Mouse (Mus musculus): ENCODE results near the gene Mxi1. TPM values are rescaled to one million over a fixed set of nuclear protein-coding genes. Genes with fewer than 3 reads are reported as not detected.

Mxi1 gene
- polyA plus RNA-seq, 2 experiments: 25.8 to 40.1 TPM

GRCm38 (mm10) chr19:53354271-53355000 is 44.1 kb downstream of the Mxi1 start:
- DNase-seq (ENCODE audit: low spot score) (no peak), ATAC-seq (ENCODE audit: low FRiP score, low read depth) (no peak)
- TF ChIP-seq POLR2A (IDR thresholded peaks at IDR 0.05; ENCODE audit: borderline replicate concordance, extremely low read depth, insufficient read depth, insufficient read length): no peak
- no peaks in the 10 kb centered on the region for H3K9me3 ChIP-seq (ENCODE audit: control insufficient read depth, low read length)
- H3K4me1 ChIP-seq (ENCODE audit: control insufficient read depth, insufficient read depth, low read length): peaks cover 4% of the 10 kb centered on the region
- H3K4me3 ChIP-seq (replicated peaks; ENCODE audit: low read length): no peak overlapping the region
- H3K4me2 ChIP-seq (replicated peaks; ENCODE audit: low read depth, low read length, severe bottlenecking): no peak overlapping the region
- no peak overlapping the region for H3K9ac ChIP-seq (ENCODE audit: low read depth, low read length, severe bottlenecking)
- no peak overlapping the region for H3K27ac ChIP-seq (replicated peaks; ENCODE audit: low read depth, low read length)
- WGBS: 75% methylated on average over 7 of the region's 7 CpGs
- H3K27me3 ChIP-seq (ENCODE audit: control insufficient read depth, insufficient read depth, low read length): no peaks in the 10 kb centered on the region
- peaks cover 9% of the 10 kb centered on the region for H3K36me3 ChIP-seq (ENCODE audit: control insufficient read depth, insufficient read depth, low read length)

GRCm38 (mm10) chr19:53355065-53355464 is 44.7 kb downstream of the Mxi1 start:
- no peak for TF ChIP-seq POLR2A (IDR thresholded peaks at IDR 0.05; ENCODE audit: borderline replicate concordance, extremely low read depth, insufficient read depth, insufficient read length)
- Histone ChIP-seq H3K4me2 (replicated peaks; ENCODE audit: low read depth, low read length, severe bottlenecking) (no peak overlapping the region), H3K36me3 (ENCODE audit: control insufficient read depth, insufficient read depth, low read length) (peaks cover 9% of the 10 kb centered on the region), H3K9me3 (ENCODE audit: control insufficient read depth, low read length) (no peaks in the 10 kb centered on the region), H3K27me3 (ENCODE audit: control insufficient read depth, insufficient read depth, low read length) (no peaks in the 10 kb centered on the region), H3K9ac (ENCODE audit: low read depth, low read length, severe bottlenecking) (no peak overlapping the region), H3K4me3 (replicated peaks; ENCODE audit: low read length) (no peak overlapping the region), H3K27ac (replicated peaks; ENCODE audit: low read depth, low read length) (no peak overlapping the region), H3K4me1 (ENCODE audit: control insufficient read depth, insufficient read depth, low read length) (peaks cover 11% of the 10 kb centered on the region)
- WGBS: 77% methylated on average over 16 of the region's 16 CpGs
- no peak for ATAC-seq (ENCODE audit: low FRiP score, low read depth)
- DNase-seq (ENCODE audit: low spot score): no peak

GRCm38 (mm10) chr19:53359160-53360033 is 49.1 kb downstream of the Mxi1 start:
- DNase-seq (ENCODE audit: low spot score): no peak
- H3K36me3 ChIP-seq (ENCODE audit: control insufficient read depth, insufficient read depth, low read length): no peaks in the 10 kb centered on the region
- TF ChIP-seq POLR2A (IDR thresholded peaks at IDR 0.05; ENCODE audit: borderline replicate concordance, extremely low read depth, insufficient read depth, insufficient read length): no peak
- no peak overlapping the region for H3K9ac ChIP-seq (ENCODE audit: low read depth, low read length, severe bottlenecking)
- 64% methylated on average over 22 of the region's 22 CpGs for WGBS
- no peak overlapping the region for H3K4me3 ChIP-seq (replicated peaks; ENCODE audit: low read length)
- H3K4me2 ChIP-seq (replicated peaks; ENCODE audit: low read depth, low read length, severe bottlenecking): no peak overlapping the region
- ATAC-seq (ENCODE audit: low FRiP score, low read depth): peak; percentile 29; the same call in 1 of the 2 replicates
- H3K27ac ChIP-seq (replicated peaks; ENCODE audit: low read depth, low read length): peak overlapping the region; percentile 49; the same call in 1 of the 2 replicates
- H3K9me3 ChIP-seq (ENCODE audit: control insufficient read depth, low read length): no peaks in the 10 kb centered on the region
- peaks cover 22% of the 10 kb centered on the region for H3K4me1 ChIP-seq (ENCODE audit: control insufficient read depth, insufficient read depth, low read length)
- no peaks in the 10 kb centered on the region for H3K27me3 ChIP-seq (ENCODE audit: control insufficient read depth, insufficient read depth, low read length)

GRCm38 (mm10) chr19:53360265-53360958 is 50.1 kb downstream of the Mxi1 start:
- DNase-seq (ENCODE audit: low spot score): no peak
- no peak for TF ChIP-seq POLR2A (IDR thresholded peaks at IDR 0.05; ENCODE audit: borderline replicate concordance, extremely low read depth, insufficient read depth, insufficient read length)
- no peak for ATAC-seq (ENCODE audit: low FRiP score, low read depth)
- no peaks in the 10 kb centered on the region for H3K9me3 ChIP-seq (ENCODE audit: control insufficient read depth, low read length)
- H3K36me3 ChIP-seq (ENCODE audit: control insufficient read depth, insufficient read depth, low read length): no peaks in the 10 kb centered on the region
- H3K27me3 ChIP-seq (ENCODE audit: control insufficient read depth, insufficient read depth, low read length): no peaks in the 10 kb centered on the region
- 61% methylated on average over 8 of the region's 8 CpGs for WGBS
- peak overlapping the region; percentile 49; the same call in 1 of the 2 replicates for H3K27ac ChIP-seq (replicated peaks; ENCODE audit: low read depth, low read length)
- peaks cover 33% of the 10 kb centered on the region for H3K4me1 ChIP-seq (ENCODE audit: control insufficient read depth, insufficient read depth, low read length)
- no peak overlapping the region for H3K4me3 ChIP-seq (replicated peaks; ENCODE audit: low read length)
- no peak overlapping the region; the same call in 1 of the 2 replicates for H3K4me2 ChIP-seq (replicated peaks; ENCODE audit: low read depth, low read length, severe bottlenecking)
- no peak overlapping the region for H3K9ac ChIP-seq (ENCODE audit: low read depth, low read length, severe bottlenecking)

GRCm38 (mm10) chr19:53362967-53363366 is 52.6 kb downstream of the Mxi1 start:
- no peak overlapping the region for H3K27ac ChIP-seq (replicated peaks; ENCODE audit: low read depth, low read length)
- H3K9me3 ChIP-seq (ENCODE audit: control insufficient read depth, low read length): no peaks in the 10 kb centered on the region
- no peak overlapping the region for H3K4me2 ChIP-seq (replicated peaks; ENCODE audit: low read depth, low read length, severe bottlenecking)
- no peaks in the 10 kb centered on the region for H3K27me3 ChIP-seq (ENCODE audit: control insufficient read depth, insufficient read depth, low read length)
- no peaks in the 10 kb centered on the region for H3K36me3 ChIP-seq (ENCODE audit: control insufficient read depth, insufficient read depth, low read length)
- no peak for TF ChIP-seq POLR2A (IDR thresholded peaks at IDR 0.05; ENCODE audit: borderline replicate concordance, extremely low read depth, insufficient read depth, insufficient read length)
- no peak overlapping the region for H3K4me3 ChIP-seq (replicated peaks; ENCODE audit: low read length)
- no peak overlapping the region for H3K9ac ChIP-seq (ENCODE audit: low read depth, low read length, severe bottlenecking)
- no peak for ATAC-seq (ENCODE audit: low FRiP score, low read depth)
- DNase-seq (ENCODE audit: low spot score): no peak
- WGBS: 48% methylated on average over 2 of the region's 2 CpGs
- peaks cover 43% of the 10 kb centered on the region for H3K4me1 ChIP-seq (ENCODE audit: control insufficient read depth, insufficient read depth, low read length)
